Mouse (Mus musculus) frontal cortex, postnatal 25 days (tissue): Measurements from ENCODE around the gene Bloc1s5.
A peak's percentile ranks its signal among the peaks of the same experiment; 100 is the strongest.
"Not testable (repeated sequence)": the region's sequence is repeated elsewhere in the genome, so short reads cannot be mapped to it uniquely, and the experiment has no call there.

Source experiments
- DNase-seq, 2 experiments: peaks; one replicate each; pipeline ENCODE4 v3.0.0; 2022; ENCODE audit warnings: low spot score in 2 of 2

Gene Bloc1s5

GRCm38 (mm10) chr13:38634800-38635269 lies at the start of gene Bloc1s5:
Gene Bloc1s5 (minus strand): TSS chr13:38635109.
- DNase-seq = peak; percentile 94 to 95

GRCm38 (mm10) chr13:38672336-38672735 lies 37.4 kb upstream of the Bloc1s5 start:
- DNase-seq = no peak

- DNase-seq = not testable (repeated sequence)
Measured at GRCm38 (mm10) chr13:38671451-38671850, 36.5 kb upstream of the Bloc1s5 start.

- DNase-seq = no peak
Measured at GRCm38 (mm10) chr13:38670051-38670450, 35.1 kb upstream of the Bloc1s5 start.

- no peak for DNase-seq
Measured at GRCm38 (mm10) chr13:38668514-38668913, 33.6 kb upstream of the Bloc1s5 start.

- DNase-seq = no peak
Measured at GRCm38 (mm10) chr13:38664753-38665152, 29.8 kb upstream of the Bloc1s5 start.

GRCm38 (mm10) chr13:38659524-38660136 lies 24.7 kb upstream of the Bloc1s5 start:
- DNase-seq = no peak

GRCm38 (mm10) chr13:38658528-38659280 lies 23.8 kb upstream of the Bloc1s5 start, which contains the start of gene Eef1e1:
Gene Eef1e1 (minus strand): TSS chr13:38659058.
- peak; percentile 73 to 91 for DNase-seq

- no peak for DNase-seq
Measured at GRCm38 (mm10) chr13:38657865-38658264, 23.0 kb upstream of the Bloc1s5 start.

- DNase-seq = no peak
Measured at GRCm38 (mm10) chr13:38650292-38650691, 15.4 kb upstream of the Bloc1s5 start.

- no peak for DNase-seq
Measured at GRCm38 (mm10) chr13:38649069-38649468, 14.2 kb upstream of the Bloc1s5 start.

- no peak for DNase-seq
Measured at GRCm38 (mm10) chr13:38641414-38641813, 6.5 kb upstream of the Bloc1s5 start.

- no peak for DNase-seq
Measured at GRCm38 (mm10) chr13:38640961-38641360, 6.1 kb upstream of the Bloc1s5 start.

- no peak for DNase-seq
Measured at GRCm38 (mm10) chr13:38638694-38639093, 3.8 kb upstream of the Bloc1s5 start.

GRCm38 (mm10) chr13:38634256-38634799 lies 581 bp downstream of the Bloc1s5 start:
- peak; percentile 33 to 57 for DNase-seq

GRCm38 (mm10) chr13:38633287-38634000 lies 1.5 kb downstream of the Bloc1s5 start:
- no peak for DNase-seq

GRCm38 (mm10) chr13:38632556-38632955 lies 2.4 kb downstream of the Bloc1s5 start:
- DNase-seq = no peak

GRCm38 (mm10) chr13:38626229-38626525 lies 8.7 kb downstream of the Bloc1s5 start:
- no peak for DNase-seq

- no peak for DNase-seq
Measured at GRCm38 (mm10) chr13:38625492-38626228, 9.2 kb downstream of the Bloc1s5 start.

- DNase-seq = no peak
Measured at GRCm38 (mm10) chr13:38624292-38624902, 10.5 kb downstream of the Bloc1s5 start.

GRCm38 (mm10) chr13:38623296-38623695 lies 11.6 kb downstream of the Bloc1s5 start:
- no peak for DNase-seq
